Mouse (Mus musculus): ENCODE measurements at regions not wholly inside any gene's neighbourhood (a gene's known extent, or its start where the extent isn't known, plus 50 kb on each side); places are given as distances from the start of the nearest gene placed in this dataset.
"Not testable (repeated sequence)": the region's sequence is repeated elsewhere in the genome, so short reads cannot be mapped to it uniquely, and the experiment has no call there.

DNA sequence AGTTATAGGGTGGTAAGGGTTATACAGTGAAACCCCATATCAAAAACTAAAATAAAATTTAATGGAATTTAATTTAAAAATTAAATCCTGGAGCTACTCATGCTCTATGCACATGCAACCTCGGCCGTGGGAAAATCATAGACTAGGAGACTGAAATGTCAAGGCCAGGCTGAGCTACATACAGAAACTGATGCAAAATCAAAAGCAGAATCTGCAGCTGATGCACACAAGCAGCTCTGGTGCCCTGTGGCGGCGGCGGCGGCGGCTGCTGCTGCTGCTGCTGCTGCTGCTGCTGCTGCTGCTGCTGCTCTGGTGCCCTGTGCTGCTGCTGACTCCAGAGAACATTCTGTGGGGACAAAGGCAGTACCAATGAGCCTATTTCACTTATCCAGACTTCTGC, 154.5 kb upstream of the Rapgef5 start:
- Histone ChIP-seq H3K36me3 (ENCODE audit: control insufficient read depth, insufficient read depth, low read length) (no peaks in the 10 kb centered on the region), H3K4me1 (ENCODE audit: control insufficient read depth, insufficient read depth, low read length) (no peaks in the 10 kb centered on the region), H3K4me2 (ENCODE audit: low read depth, severe bottlenecking) (no peak overlapping the region), H3K4me3 (ENCODE audit: low read depth, low read length) (no peak overlapping the region), H3K27ac (replicated peaks; ENCODE audit: low read depth, low read length) (no peak overlapping the region), H3K9me3 (ENCODE audit: control insufficient read depth, low read length) (no peaks in the 10 kb centered on the region), H3K27me3 (ENCODE audit: control insufficient read depth, insufficient read depth, low read length) (no peaks in the 10 kb centered on the region), H3K9ac (ENCODE audit: low read length) (no peak overlapping the region)
- WGBS = 87% methylated on average over 7 of the region's 7 CpGs
- ATAC-seq (ENCODE audit: insufficient number of reproducible peaks, low FRiP score, low TSS enrichment, low read depth) (no peak), DNase-seq (ENCODE audit: low spot score) (no peak)

- not testable (repeated sequence) for H3K4me3 ChIP-seq (ENCODE audit: low read depth, low read length); DNase-seq (ENCODE audit: low spot score); H3K4me2 ChIP-seq (ENCODE audit: low read depth, severe bottlenecking); H3K9me3 ChIP-seq (ENCODE audit: control insufficient read depth, low read length); H3K36me3 ChIP-seq (ENCODE audit: control insufficient read depth, insufficient read depth, low read length); H3K9ac ChIP-seq (ENCODE audit: low read length); H3K27me3 ChIP-seq (ENCODE audit: control insufficient read depth, insufficient read depth, low read length); ATAC-seq (ENCODE audit: insufficient number of reproducible peaks, low FRiP score, low TSS enrichment, low read depth); H3K27ac ChIP-seq (replicated peaks; ENCODE audit: low read depth, low read length); H3K4me1 ChIP-seq (ENCODE audit: control insufficient read depth, insufficient read depth, low read length)
- WGBS = 66% methylated on average over 4 of the region's 4 CpGs
These were observed 152.8 kb upstream of the Rapgef5 start for GRCm38 (mm10) chr12:117363457-117363856.

DNA sequence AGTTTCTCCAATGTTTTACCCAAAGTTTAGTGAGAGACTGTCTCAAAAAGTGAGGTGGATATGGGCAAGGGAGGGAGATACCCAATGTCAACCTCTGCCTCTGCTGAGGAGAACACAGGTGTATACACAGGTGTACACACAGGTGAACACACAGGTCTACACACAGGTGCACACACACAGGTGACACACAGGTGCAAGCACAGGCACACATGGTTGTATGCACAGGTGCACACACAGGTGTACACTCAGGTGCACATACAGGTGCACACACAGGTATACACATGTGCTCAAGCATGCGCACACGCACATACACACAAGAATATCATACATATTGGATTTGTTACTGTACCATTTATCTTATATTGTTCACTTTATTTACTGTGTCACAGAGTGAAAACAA, 151.1 kb upstream of the Rapgef5 start:
- WGBS = 93% methylated on average over 2 of the region's 2 CpGs
- H3K4me3 ChIP-seq (ENCODE audit: low read depth, low read length) = no peak overlapping the region
- H3K4me2 ChIP-seq (ENCODE audit: low read depth, severe bottlenecking) = no peak overlapping the region
- H3K27me3 ChIP-seq (ENCODE audit: control insufficient read depth, insufficient read depth, low read length) = no peaks in the 10 kb centered on the region
- ATAC-seq (ENCODE audit: insufficient number of reproducible peaks, low FRiP score, low TSS enrichment, low read depth) = no peak
- no peaks in the 10 kb centered on the region for H3K36me3 ChIP-seq (ENCODE audit: control insufficient read depth, insufficient read depth, low read length)
- no peak overlapping the region for H3K27ac ChIP-seq (replicated peaks; ENCODE audit: low read depth, low read length)
- no peak for DNase-seq (ENCODE audit: low spot score)
- no peak overlapping the region for H3K9ac ChIP-seq (ENCODE audit: low read length)
- no peaks in the 10 kb centered on the region for H3K4me1 ChIP-seq (ENCODE audit: control insufficient read depth, insufficient read depth, low read length)
- no peaks in the 10 kb centered on the region for H3K9me3 ChIP-seq (ENCODE audit: control insufficient read depth, low read length)

- Histone ChIP-seq H3K4me3 (ENCODE audit: low read depth, low read length) (no peak overlapping the region), H3K9me3 (ENCODE audit: control insufficient read depth, low read length) (no peaks in the 10 kb centered on the region), H3K4me1 (ENCODE audit: control insufficient read depth, insufficient read depth, low read length) (no peaks in the 10 kb centered on the region), H3K9ac (ENCODE audit: low read length) (no peak overlapping the region), H3K27me3 (ENCODE audit: control insufficient read depth, insufficient read depth, low read length) (no peaks in the 10 kb centered on the region), H3K27ac (replicated peaks; ENCODE audit: low read depth, low read length) (no peak overlapping the region), H3K36me3 (ENCODE audit: control insufficient read depth, insufficient read depth, low read length) (no peaks in the 10 kb centered on the region), H3K4me2 (ENCODE audit: low read depth, severe bottlenecking) (no peak overlapping the region)
- DNase-seq (ENCODE audit: low spot score) (no peak), ATAC-seq (ENCODE audit: insufficient number of reproducible peaks, low FRiP score, low TSS enrichment, low read depth) (no peak)
- 65% methylated on average over 5 of the region's 5 CpGs for whole genome bisulfite sequencing
These were observed 150.4 kb upstream of the Rapgef5 start for GRCm38 (mm10) chr12:117365876-117366275.

GRCm38 (mm10) chr12:117378297-117378887, 137.9 kb upstream of the Rapgef5 start:
- WGBS = 70% methylated on average over 21 of the region's 21 CpGs
- H3K4me2 ChIP-seq (ENCODE audit: low read depth, severe bottlenecking) = no peak overlapping the region

DNA sequence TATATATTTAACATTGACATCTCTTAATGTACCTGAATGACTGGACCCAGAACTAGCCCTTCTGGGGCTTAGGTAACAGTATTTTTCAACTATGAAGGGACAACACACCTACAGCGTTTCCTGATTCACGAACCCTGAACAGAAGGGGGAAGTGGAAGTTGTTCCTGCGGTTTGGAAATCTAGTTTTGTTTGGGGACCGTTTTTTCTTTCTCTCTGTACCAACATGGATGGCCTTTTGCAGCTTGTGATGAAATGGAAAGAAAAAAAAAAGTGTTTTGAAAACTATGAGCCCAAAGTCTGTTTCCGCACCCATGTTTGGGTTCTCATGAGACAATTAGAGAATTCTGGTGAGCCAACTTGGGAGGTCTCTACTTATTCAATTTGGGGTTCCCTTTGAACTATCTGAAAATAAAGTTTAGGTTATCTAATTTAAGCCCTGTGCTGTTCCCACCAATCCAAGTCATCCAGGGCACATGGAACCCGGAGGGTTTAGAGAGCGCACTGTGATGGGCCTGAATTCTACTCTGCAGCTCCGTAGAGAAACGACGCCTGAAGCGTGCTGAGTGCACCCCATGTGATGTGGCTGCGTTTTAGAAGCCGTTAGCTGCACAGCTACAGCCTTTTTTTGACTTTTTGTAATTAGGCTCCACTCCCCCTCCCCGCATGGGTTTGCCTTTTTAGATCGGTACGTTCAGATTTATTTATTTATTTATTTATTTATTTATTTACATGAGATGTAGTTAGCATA, 137.0 kb upstream of the Rapgef5 start:
- DNase-seq (ENCODE audit: low spot score) = no peak
- no peaks in the 10 kb centered on the region; the same call in 1 of the 2 replicates for H3K9me3 ChIP-seq (ENCODE audit: control insufficient read depth, low read length)
- no peak overlapping the region for H3K4me2 ChIP-seq (ENCODE audit: low read depth, severe bottlenecking)
- H3K4me1 ChIP-seq (ENCODE audit: control insufficient read depth, insufficient read depth, low read length) = peaks cover 4% of the 10 kb centered on the region; the same call in 1 of the 2 replicates
- H3K27me3 ChIP-seq (ENCODE audit: control insufficient read depth, insufficient read depth, low read length) = no peaks in the 10 kb centered on the region
- H3K9ac ChIP-seq (ENCODE audit: low read length) = no peak overlapping the region
- 76% methylated on average over 16 of the region's 16 CpGs for WGBS
- no peak overlapping the region for H3K4me3 ChIP-seq (ENCODE audit: low read depth, low read length)
- H3K27ac ChIP-seq (replicated peaks; ENCODE audit: low read depth, low read length) = no peak overlapping the region
- no peak for ATAC-seq (ENCODE audit: insufficient number of reproducible peaks, low FRiP score, low TSS enrichment, low read depth)
- no peaks in the 10 kb centered on the region for H3K36me3 ChIP-seq (ENCODE audit: control insufficient read depth, insufficient read depth, low read length)

More at GRCm38 (mm10) chr12:117378297-117378887, 137.9 kb upstream of the Rapgef5 start:
- Histone ChIP-seq H3K4me3 (ENCODE audit: low read depth, low read length) (no peak overlapping the region), H3K27me3 (ENCODE audit: control insufficient read depth, insufficient read depth, low read length) (no peaks in the 10 kb centered on the region), H3K4me1 (ENCODE audit: control insufficient read depth, insufficient read depth, low read length) (peaks cover 4% of the 10 kb centered on the region; the same call in 1 of the 2 replicates), H3K27ac (replicated peaks; ENCODE audit: low read depth, low read length) (no peak overlapping the region), H3K9ac (ENCODE audit: low read length) (no peak overlapping the region), H3K36me3 (ENCODE audit: control insufficient read depth, insufficient read depth, low read length) (no peaks in the 10 kb centered on the region), H3K9me3 (ENCODE audit: control insufficient read depth, low read length) (no peaks in the 10 kb centered on the region; the same call in 1 of the 2 replicates)
- ATAC-seq (ENCODE audit: insufficient number of reproducible peaks, low FRiP score, low TSS enrichment, low read depth) (peak; percentile 61; the same call in 1 of the 2 replicates), DNase-seq (ENCODE audit: low spot score) (no peak)

DNA sequence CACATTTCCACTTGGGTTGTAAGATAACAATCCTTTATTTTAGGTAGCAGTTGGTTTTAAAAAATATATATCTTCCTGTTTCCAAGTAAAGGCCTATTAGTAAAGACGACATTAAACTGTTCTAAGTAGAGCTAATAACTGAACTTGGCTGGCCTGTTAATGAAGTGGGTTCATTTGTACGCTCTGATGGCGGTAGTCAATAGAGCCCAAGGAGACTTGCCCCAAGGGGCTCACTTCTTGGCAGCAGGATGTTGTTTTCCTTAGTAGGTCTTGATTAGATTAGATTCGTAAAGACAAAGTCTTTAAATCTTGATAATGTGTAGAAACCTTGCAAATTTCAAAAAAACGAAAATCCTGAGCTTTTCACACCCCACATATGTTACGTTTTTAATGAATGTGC, 135.4 kb upstream of the Rapgef5 start:
- Histone ChIP-seq H3K36me3 (ENCODE audit: control insufficient read depth, insufficient read depth, low read length) (no peaks in the 10 kb centered on the region), H3K27me3 (ENCODE audit: control insufficient read depth, insufficient read depth, low read length) (no peaks in the 10 kb centered on the region), H3K4me3 (ENCODE audit: low read depth, low read length) (no peak overlapping the region), H3K9me3 (ENCODE audit: control insufficient read depth, low read length) (no peaks in the 10 kb centered on the region; the same call in 1 of the 2 replicates), H3K4me2 (ENCODE audit: low read depth, severe bottlenecking) (no peak overlapping the region), H3K4me1 (ENCODE audit: control insufficient read depth, insufficient read depth, low read length) (peaks cover 4% of the 10 kb centered on the region; the same call in 1 of the 2 replicates), H3K9ac (ENCODE audit: low read length) (no peak overlapping the region), H3K27ac (replicated peaks; ENCODE audit: low read depth, low read length) (no peak overlapping the region)
- DNase-seq (ENCODE audit: low spot score) = no peak
- ATAC-seq (ENCODE audit: insufficient number of reproducible peaks, low FRiP score, low TSS enrichment, low read depth) = no peak
- WGBS = 42% methylated on average over 6 of the region's 6 CpGs

GRCm38 (mm10) chr12:117382727-117383126, 133.6 kb upstream of the Rapgef5 start:
- not testable (repeated sequence) for H3K9me3 ChIP-seq (ENCODE audit: control insufficient read depth, low read length); H3K4me1 ChIP-seq (ENCODE audit: control insufficient read depth, insufficient read depth, low read length); H3K4me3 ChIP-seq (ENCODE audit: low read depth, low read length); DNase-seq (ENCODE audit: low spot score); H3K9ac ChIP-seq (ENCODE audit: low read length); ATAC-seq (ENCODE audit: insufficient number of reproducible peaks, low FRiP score, low TSS enrichment, low read depth); H3K36me3 ChIP-seq (ENCODE audit: control insufficient read depth, insufficient read depth, low read length); H3K27ac ChIP-seq (replicated peaks; ENCODE audit: low read depth, low read length); H3K27me3 ChIP-seq (ENCODE audit: control insufficient read depth, insufficient read depth, low read length); H3K4me2 ChIP-seq (ENCODE audit: low read depth, severe bottlenecking)
- no CpG with 5 or more reads among the region's 4 CpGs for WGBS
